Mouse (Mus musculus) CH12.LX (cell line): Measurements from ENCODE around the gene Gm5725. TPM values are rescaled to one million over a fixed set of nuclear protein-coding genes. Genes with fewer than 3 reads are reported as not detected.
"Not testable (repeated sequence)": the region's sequence is repeated elsewhere in the genome, so short reads cannot be mapped to it uniquely, and the experiment has no call there.

ENCODE experiments used
- DNase-seq: peaks from one replicate; pipeline ENCODE4 v3.0.0-alpha.2; 2013; ENCODE audit errors: extremely low read depth
- H3K27ac ChIP-seq: 2 replicates; pipeline ENCODE4 v1.5.1; 2012; ENCODE audit warnings: low read depth, mild to moderate bottlenecking, control low read depth, moderate library complexity; ENCODE audit not compliant: insufficient read depth
- H3K27me3 ChIP-seq: replicated peaks from 2 replicates; pipeline ENCODE3; 2012; ENCODE audit warnings: inconsistent platforms
- H3K36me3 ChIP-seq, 2 experiments: replicated peaks in 1 of 2; 2 replicates each; pipeline versions ENCODE3 to v1.6.1; 2012; ENCODE audit warnings: inconsistent platforms in 1 of 2, low read length in 1 of 2, mild to moderate bottlenecking in 1 of 2, mixed read lengths in 1 of 2, moderate library complexity in 1 of 2; ENCODE audit not compliant: control insufficient read depth in 1 of 2, insufficient read depth in 1 of 2
- H3K4me1 ChIP-seq, 2 experiments: 2 replicates each; pipeline ENCODE4 v1.6.1; 2012; ENCODE audit warnings: inconsistent platforms in 1 of 2, moderate library complexity in 1 of 2; ENCODE audit not compliant: insufficient read depth in 2 of 2, control insufficient read depth in 1 of 2
- H3K4me2 ChIP-seq: 2 replicates; pipeline ENCODE4 v1.6.1; 2012; ENCODE audit warnings: low read depth, mild to moderate bottlenecking, control low read depth; ENCODE audit not compliant: poor library complexity, insufficient read depth, severe bottlenecking
- H3K4me3 ChIP-seq, 3 experiments: fragments of 150-350 bp in 1 of 3; sonication (generic) in 1 of 3; replicated peaks in 1 of 3; 2 replicates each; pipeline versions ENCODE3 to v1.5.1; 2011 to 2012; ENCODE audit warnings: low read depth in 2 of 3, low read length in 2 of 3, mild to moderate bottlenecking in 2 of 3, moderate library complexity in 2 of 3, control low read depth in 1 of 3, improper control_type of control experiment in 1 of 3, inconsistent platforms in 1 of 3, mixed read lengths in 1 of 3; ENCODE audit not compliant: poor library complexity in 1 of 3
- H3K79me2 ChIP-seq: replicated peaks from 2 replicates; pipeline ENCODE4 v1.6.1; 2012; ENCODE audit warnings: mild to moderate bottlenecking, moderate library complexity; ENCODE audit not compliant: control insufficient read depth, poor library complexity, insufficient read depth, severe bottlenecking; ENCODE audit errors: extremely low read depth
- H3K9ac ChIP-seq: 2 replicates; pipeline ENCODE4 v1.6.1; 2012; ENCODE audit warnings: low read depth, mild to moderate bottlenecking, control low read depth, moderate library complexity; ENCODE audit not compliant: insufficient read depth
- H3K9me3 ChIP-seq: replicated peaks from 2 replicates; pipeline ENCODE3; 2012; ENCODE audit warnings: low read length, inconsistent platforms, mixed read lengths
- dilution Hi-C: fragments of 300-500 bp; cut with MboI; formaldehyde crosslinking; loops from 2 replicates; pipeline ENCODE4 v1.14.3; 2020; ENCODE audit warnings: low sequenced_read_pairs; ENCODE audit not compliant: extremely low pct_unique_long_range_greater_than_20kb, extremely low pct_ligation_motif_present
- in situ Hi-C: fragments of 300-500 bp; cut with MboI; formaldehyde crosslinking; loops from 3 replicates; pipeline ENCODE4 v1.14.3; 2019; ENCODE audit warnings: low sequenced_read_pairs, low pct_ligation_motif_present, low pct_unique_long_range_greater_than_20kb, mixed read lengths
- polyA plus RNA-seq: library from polyadenylated mRNA; unstranded; fragments of >175 nt; gene quantifications from 2 replicates; pipeline ENCODE4 v1.2.1, GENCODE M21; 2012; ENCODE audit warnings: low read depth; ENCODE audit not compliant: insufficient read length
- total RNA-seq, 2 experiments: library from RNA; depleted of rRNA; stranded (reverse); fragments of 300-350 nt in 1 of 2; fragments of >200 nt in 1 of 2; gene quantifications; 2 replicates each; pipeline ENCODE4 v1.2.3; 2012 to 2014

Gene Gm5725
- total RNA-seq (2012; rRNA removed) (not detected in 2 replicates), total RNA-seq (2014; rRNA removed) (not detected in 2 replicates), polyA plus RNA-seq (not detected in 2 replicates)

DNA sequence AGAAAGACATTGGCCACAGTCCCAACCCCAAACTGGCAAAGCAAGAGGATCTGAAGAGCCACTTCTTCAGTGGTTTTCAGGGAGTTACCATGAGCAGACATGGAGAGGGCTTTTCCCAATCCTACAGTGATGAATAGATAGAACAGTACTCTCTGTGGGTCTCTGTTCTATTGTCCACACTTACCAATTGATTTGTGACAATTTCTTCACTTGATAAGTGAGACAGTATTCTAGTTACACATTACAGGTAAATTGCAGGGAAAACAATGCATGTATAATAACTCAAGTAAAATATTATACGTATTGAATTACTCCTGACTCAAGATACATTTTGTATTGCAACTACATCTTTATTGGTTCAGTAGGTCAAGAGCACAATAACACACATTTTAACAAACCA is at the start of gene Gm5725:
Gene Gm5725, minus strand, starts transcription at position 101 of the 400 bp plus-strand sequence.
- dilution Hi-C loops, H3K9ac ChIP-seq, DNase-seq, H3K79me2 ChIP-seq, in situ Hi-C loops, H3K36me3 ChIP-seq, H3K4me2 ChIP-seq, H3K27ac ChIP-seq, H3K4me3 ChIP-seq, H3K4me1 ChIP-seq, H3K27me3 ChIP-seq, H3K9me3 ChIP-seq: not testable (repeated sequence)

GRCm38 (mm10) chr7:21832051-21832450 is 12.0 kb downstream of the Gm5725 start, which contains the start of gene Vmn1r135:
Vmn1r135 (plus strand) TSS chr7:21832351.
- H3K27ac ChIP-seq, dilution Hi-C loops: not testable (repeated sequence)

DNA sequence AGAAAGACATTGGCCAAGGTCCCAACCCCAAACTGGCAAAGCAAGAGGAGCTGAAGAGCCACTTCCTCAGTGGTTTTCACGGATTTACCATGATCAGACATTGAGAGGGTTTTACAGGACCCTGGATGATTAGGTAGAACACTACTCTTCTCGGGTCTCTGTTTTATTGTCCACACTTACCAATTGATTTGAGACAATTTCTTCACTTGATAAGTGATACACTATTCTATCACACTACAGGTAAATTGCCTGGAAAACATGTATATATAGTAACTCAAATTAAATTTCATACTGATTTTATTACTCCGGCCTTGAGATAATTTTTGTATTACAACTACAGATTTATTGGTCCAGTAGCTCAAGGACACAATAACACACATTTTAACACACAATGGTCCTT is 47.4 kb downstream of the Gm5725 start, which contains the start of gene Gm4177:
Gene Gm4177, minus strand, starts transcription at position 101 of the 400 bp plus-strand sequence.
- H3K36me3 ChIP-seq, H3K4me2 ChIP-seq, H3K4me3 ChIP-seq, H3K27me3 ChIP-seq, DNase-seq, dilution Hi-C loops, H3K79me2 ChIP-seq, in situ Hi-C loops, H3K9me3 ChIP-seq, H3K9ac ChIP-seq, H3K27ac ChIP-seq, H3K4me1 ChIP-seq: not testable (repeated sequence)

More at GRCm38 (mm10) chr7:21832051-21832450, 12.0 kb downstream of the Gm5725 start, which contains the start of gene Vmn1r135:
- H3K9ac ChIP-seq, H3K4me3 ChIP-seq, in situ Hi-C loops, H3K4me1 ChIP-seq, H3K9me3 ChIP-seq, H3K27me3 ChIP-seq, DNase-seq, H3K79me2 ChIP-seq, H3K4me2 ChIP-seq, H3K36me3 ChIP-seq: not testable (repeated sequence)

Other genes starting within 250 kb of the Gm5725 start
- gene Vmn1r132, start 230.2 kb downstream of the Gm5725 start, total RNA-seq (2012; rRNA removed) = not detected in 2 replicates
- not detected in 2 replicates for gene Vmn1r132, start 230.2 kb downstream of the Gm5725 start, total RNA-seq (2014; rRNA removed)
- not detected in 2 replicates for gene Vmn1r132, start 230.2 kb downstream of the Gm5725 start, polyA plus RNA-seq
- gene Gm4175, start 82.8 kb downstream of the Gm5725 start, total RNA-seq (2012; rRNA removed) = not detected in 2 replicates
- not detected in 2 replicates for gene Gm4175, start 82.8 kb downstream of the Gm5725 start, total RNA-seq (2014; rRNA removed)
- not detected in 2 replicates for gene Gm4175, start 82.8 kb downstream of the Gm5725 start, polyA plus RNA-seq
- gene Gm4177, start 47.5 kb downstream of the Gm5725 start, total RNA-seq (2012; rRNA removed) = not detected in 2 replicates
- not detected in 2 replicates for gene Gm4177, start 47.5 kb downstream of the Gm5725 start, total RNA-seq (2014; rRNA removed)
- gene Gm4177, start 47.5 kb downstream of the Gm5725 start, polyA plus RNA-seq = not detected in 2 replicates
- gene Vmn1r135, start 11.9 kb downstream of the Gm5725 start, total RNA-seq (2012; rRNA removed) = not detected in 2 replicates
- gene Vmn1r135, start 11.9 kb downstream of the Gm5725 start, total RNA-seq (2014; rRNA removed) = not detected in 2 replicates
- not detected in 2 replicates for gene Vmn1r135, start 11.9 kb downstream of the Gm5725 start, polyA plus RNA-seq
- not detected in 2 replicates for gene Gm5891, start 77.0 kb upstream of the Gm5725 start, total RNA-seq (2012; rRNA removed)
- not detected in 2 replicates for gene Gm5891, start 77.0 kb upstream of the Gm5725 start, total RNA-seq (2014; rRNA removed)
- not detected in 2 replicates for gene Gm5891, start 77.0 kb upstream of the Gm5725 start, polyA plus RNA-seq
- gene Vmn1r137, start 150.3 kb upstream of the Gm5725 start, total RNA-seq (2012; rRNA removed) = not detected in 2 replicates
- not detected in 2 replicates for gene Vmn1r137, start 150.3 kb upstream of the Gm5725 start, total RNA-seq (2014; rRNA removed)
- not detected in 2 replicates for gene Vmn1r137, start 150.3 kb upstream of the Gm5725 start, polyA plus RNA-seq
- not detected in 2 replicates for gene Vmn1r138, start 184.6 kb upstream of the Gm5725 start, total RNA-seq (2012; rRNA removed)
- not detected in 2 replicates for gene Vmn1r138, start 184.6 kb upstream of the Gm5725 start, total RNA-seq (2014; rRNA removed)
- gene Vmn1r138, start 184.6 kb upstream of the Gm5725 start, polyA plus RNA-seq = not detected in 2 replicates
- gene Gm6176, start 212.0 kb upstream of the Gm5725 start, total RNA-seq (2012; rRNA removed) = not detected in 2 replicates
- gene Gm6176, start 212.0 kb upstream of the Gm5725 start, total RNA-seq (2014; rRNA removed) = not detected in 2 replicates
- gene Gm6176, start 212.0 kb upstream of the Gm5725 start, polyA plus RNA-seq = not detected in 2 replicates
- not detected in 2 replicates for gene Vmn1r139, start 224.8 kb upstream of the Gm5725 start, total RNA-seq (2012; rRNA removed)
- gene Vmn1r139, start 224.8 kb upstream of the Gm5725 start, total RNA-seq (2014; rRNA removed) = not detected in 2 replicates
- gene Vmn1r139, start 224.8 kb upstream of the Gm5725 start, polyA plus RNA-seq = not detected in 2 replicates